Mouse (Mus musculus): ENCODE data around the gene Nfib. TPM values are rescaled to one million over a fixed set of nuclear protein-coding genes. Genes with fewer than 3 reads are reported as not detected.

Gene Nfib
- polyA plus RNA-seq, 1 experiment from 2014 or later, result 149 TPM

GRCm38 (mm10) chr4:82584548-82584947, 121.0 kb downstream of the Nfib start:
- Histone ChIP-seq H3K9me3 (ENCODE audit: low read depth, low read length) (no peaks in the 10 kb centered on the region), H3K4me1 (ENCODE audit: insufficient read depth) (no peaks in the 10 kb centered on the region), H3K27me3 (ENCODE audit: insufficient read depth, low read length) (no peaks in the 10 kb centered on the region), H3K4me2 (no peak overlapping the region), H3K27ac (ENCODE audit: low read depth) (no peak overlapping the region), H3K9ac (no peak overlapping the region), H3K4me3 (ENCODE audit: low read depth, low read length) (no peak overlapping the region), H3K36me3 (ENCODE audit: insufficient read depth) (no peaks in the 10 kb centered on the region)
- ATAC-seq (ENCODE audit: insufficient read depth), result no peak
- no peak for DNase-seq
- no peak for TF ChIP-seq CTCF (IDR thresholded peaks at IDR 0.05; ENCODE audit: low read depth)
- WGBS, result 45% methylated on average over 4 of the region's 4 CpGs

- DNase-seq, result no peak
- 57% methylated on average over 7 of the region's 7 CpGs for WGBS
- Histone ChIP-seq H3K4me1 (ENCODE audit: insufficient read depth) (no peaks in the 10 kb centered on the region), H3K4me3 (ENCODE audit: low read depth, low read length) (no peak overlapping the region), H3K36me3 (ENCODE audit: insufficient read depth) (no peaks in the 10 kb centered on the region), H3K27me3 (ENCODE audit: insufficient read depth, low read length) (no peaks in the 10 kb centered on the region), H3K27ac (ENCODE audit: low read depth) (no peak overlapping the region), H3K4me2 (no peak overlapping the region), H3K9ac (no peak overlapping the region), H3K9me3 (ENCODE audit: low read depth, low read length) (no peaks in the 10 kb centered on the region)
- TF ChIP-seq CTCF (IDR thresholded peaks at IDR 0.05; ENCODE audit: low read depth), result no peak
- no peak; the same call in 1 of the 2 replicates for ATAC-seq (ENCODE audit: insufficient read depth)
Measured at GRCm38 (mm10) chr4:82573291-82573605, 132.3 kb downstream of the Nfib start.

- 61% methylated on average over 13 of the region's 13 CpGs for WGBS
- Histone ChIP-seq H3K4me1 (ENCODE audit: insufficient read depth) (no peaks in the 10 kb centered on the region), H3K4me3 (ENCODE audit: low read depth, low read length) (no peak overlapping the region), H3K4me2 (no peak overlapping the region), H3K27me3 (ENCODE audit: insufficient read depth, low read length) (no peaks in the 10 kb centered on the region), H3K27ac (ENCODE audit: low read depth) (no peak overlapping the region; the same call in 1 of the 2 replicates), H3K36me3 (ENCODE audit: insufficient read depth) (no peaks in the 10 kb centered on the region), H3K9ac (no peak overlapping the region), H3K9me3 (ENCODE audit: low read depth, low read length) (no peaks in the 10 kb centered on the region)
- DNase-seq (peak; percentile 82), ATAC-seq (ENCODE audit: insufficient read depth) (peak; percentile 69; the same call in 1 of the 2 replicates)
- no peak for TF ChIP-seq CTCF (IDR thresholded peaks at IDR 0.05; ENCODE audit: low read depth)
Measured at GRCm38 (mm10) chr4:82572410-82573290, 132.9 kb downstream of the Nfib start.

- WGBS, result 82% methylated on average over 2 of the region's 2 CpGs
- no peak overlapping the region for H3K27ac ChIP-seq (ENCODE audit: low read depth)
- H3K36me3 ChIP-seq (ENCODE audit: insufficient read depth), result no peaks in the 10 kb centered on the region
- DNase-seq, result no peak
- H3K27me3 ChIP-seq (ENCODE audit: insufficient read depth, low read length), result no peaks in the 10 kb centered on the region
- H3K9me3 ChIP-seq (ENCODE audit: low read depth, low read length), result no peaks in the 10 kb centered on the region
- ATAC-seq (ENCODE audit: insufficient read depth), result no peak
- TF ChIP-seq CTCF (IDR thresholded peaks at IDR 0.05; ENCODE audit: low read depth), result no peak
- no peak overlapping the region for H3K4me2 ChIP-seq
- no peak overlapping the region for H3K4me3 ChIP-seq (ENCODE audit: low read depth, low read length)
- peaks cover 5% of the 10 kb centered on the region; the same call in 1 of the 2 replicates for H3K4me1 ChIP-seq (ENCODE audit: insufficient read depth)
- no peak overlapping the region for H3K9ac ChIP-seq
Measured at GRCm38 (mm10) chr4:82558816-82559215, 146.7 kb downstream of the Nfib start.

- Histone ChIP-seq H3K9ac (no peak overlapping the region), H3K4me3 (ENCODE audit: low read depth, low read length) (no peak overlapping the region; the same call in 1 of the 2 replicates), H3K27me3 (ENCODE audit: insufficient read depth, low read length) (no peaks in the 10 kb centered on the region), H3K27ac (ENCODE audit: low read depth) (peak overlapping the region; percentile 78; the same call in 1 of the 2 replicates), H3K36me3 (ENCODE audit: insufficient read depth) (no peaks in the 10 kb centered on the region), H3K4me1 (ENCODE audit: insufficient read depth) (peaks cover 5% of the 10 kb centered on the region; the same call in 1 of the 2 replicates), H3K4me2 (peak overlapping the region; percentile 45), H3K9me3 (ENCODE audit: low read depth, low read length) (no peaks in the 10 kb centered on the region)
- ATAC-seq (ENCODE audit: insufficient read depth), result peak; percentile 94
- peak; percentile 91 for DNase-seq
- TF ChIP-seq CTCF (IDR thresholded peaks at IDR 0.05; ENCODE audit: low read depth), result no peak
- 39% methylated on average over 16 of the region's 16 CpGs for WGBS
Measured at GRCm38 (mm10) chr4:82555673-82556171, 149.8 kb downstream of the Nfib start.

GRCm38 (mm10) chr4:82553658-82554057, 151.9 kb downstream of the Nfib start:
- H3K9ac ChIP-seq, result no peak overlapping the region
- no peak overlapping the region for H3K27ac ChIP-seq (ENCODE audit: low read depth)
- H3K4me1 ChIP-seq (ENCODE audit: insufficient read depth), result peaks cover 5% of the 10 kb centered on the region; the same call in 1 of the 2 replicates
- no peaks in the 10 kb centered on the region for H3K27me3 ChIP-seq (ENCODE audit: insufficient read depth, low read length)
- no peaks in the 10 kb centered on the region for H3K36me3 ChIP-seq (ENCODE audit: insufficient read depth)
- TF ChIP-seq CTCF (IDR thresholded peaks at IDR 0.05; ENCODE audit: low read depth), result no peak
- DNase-seq (no peak), ATAC-seq (ENCODE audit: insufficient read depth) (no peak)
- 61% methylated on average over 3 of the region's 3 CpGs for WGBS
- H3K9me3 ChIP-seq (ENCODE audit: low read depth, low read length), result no peaks in the 10 kb centered on the region
- H3K4me2 ChIP-seq, result no peak overlapping the region
- no peak overlapping the region for H3K4me3 ChIP-seq (ENCODE audit: low read depth, low read length)

- H3K9ac ChIP-seq, result no peak overlapping the region
- no peak overlapping the region for H3K4me3 ChIP-seq (ENCODE audit: low read depth, low read length)
- no peak overlapping the region for H3K27ac ChIP-seq (ENCODE audit: low read depth)
- H3K9me3 ChIP-seq (ENCODE audit: low read depth, low read length), result no peaks in the 10 kb centered on the region
- DNase-seq (peak; percentile 31), ATAC-seq (ENCODE audit: insufficient read depth) (no peak)
- TF ChIP-seq CTCF (IDR thresholded peaks at IDR 0.05; ENCODE audit: low read depth), result no peak
- WGBS, result 46% methylated on average over 7 of the region's 7 CpGs
- no peak overlapping the region for H3K4me2 ChIP-seq
- peaks cover 5% of the 10 kb centered on the region; the same call in 1 of the 2 replicates for H3K4me1 ChIP-seq (ENCODE audit: insufficient read depth)
- H3K27me3 ChIP-seq (ENCODE audit: insufficient read depth, low read length), result no peaks in the 10 kb centered on the region
- no peaks in the 10 kb centered on the region for H3K36me3 ChIP-seq (ENCODE audit: insufficient read depth)
Measured at GRCm38 (mm10) chr4:82552238-82552637, 153.3 kb downstream of the Nfib start.
